Mouse (Mus musculus): ENCODE results near the gene Jsrp1. TPM values are rescaled to one million over a fixed set of nuclear protein-coding genes. Genes with fewer than 3 reads are reported as not detected.
A peak's percentile ranks its signal among the peaks of the same experiment; 100 is the strongest.

Jsrp1 gene
- polyA plus RNA-seq, 1 experiment from 2014 or later, result 0.95 TPM

DNA sequence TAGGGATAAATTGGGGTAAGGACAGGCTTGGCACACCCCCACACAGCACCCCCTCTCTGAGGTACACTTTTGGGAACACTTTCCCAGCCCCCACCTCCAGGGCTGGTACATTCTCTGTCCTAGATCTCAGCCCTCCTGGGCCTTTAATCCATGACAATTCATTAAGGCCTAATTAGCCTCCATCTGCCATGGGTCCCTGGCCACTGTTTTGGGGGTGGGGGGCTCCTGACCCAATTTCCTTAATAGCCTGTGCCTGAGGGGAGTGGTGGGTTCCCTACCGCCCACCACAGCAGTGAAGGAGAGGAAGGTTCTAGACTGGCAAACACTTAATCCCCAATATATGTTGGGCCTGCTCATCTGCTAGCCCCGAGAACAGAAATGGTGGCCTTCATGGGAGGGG, 28.4 kb upstream of the Jsrp1 start:
- Histone ChIP-seq H3K4me3 (ENCODE audit: low read depth, low read length) (no peak overlapping the region), H3K9me3 (ENCODE audit: control insufficient read depth, low read length) (no peaks in the 10 kb centered on the region), H3K4me1 (replicated peaks; ENCODE audit: control insufficient read depth, insufficient read depth, low read length) (0 out of 2 replicates have a peak, but pooled peaks cover 4% of the 10 kb centered on the region), H3K27ac (ENCODE audit: low read depth) (no peak overlapping the region), H3K27me3 (replicated peaks; ENCODE audit: control insufficient read depth, insufficient read depth, low read length) (peaks cover 50% of the 10 kb centered on the region), H3K36me3 (ENCODE audit: control insufficient read depth, insufficient read depth, low read length) (no peaks in the 10 kb centered on the region), H3K4me2 (ENCODE audit: low read length) (no peak overlapping the region), H3K9ac (ENCODE audit: low read length) (no peak overlapping the region)
- 89% methylated on average over 2 of the region's 2 CpGs for WGBS
- DNase-seq (ENCODE audit: low spot score), result no peak
- ATAC-seq (replicated peaks; ENCODE audit: low FRiP score, low TSS enrichment, low read depth), result no peak

DNA sequence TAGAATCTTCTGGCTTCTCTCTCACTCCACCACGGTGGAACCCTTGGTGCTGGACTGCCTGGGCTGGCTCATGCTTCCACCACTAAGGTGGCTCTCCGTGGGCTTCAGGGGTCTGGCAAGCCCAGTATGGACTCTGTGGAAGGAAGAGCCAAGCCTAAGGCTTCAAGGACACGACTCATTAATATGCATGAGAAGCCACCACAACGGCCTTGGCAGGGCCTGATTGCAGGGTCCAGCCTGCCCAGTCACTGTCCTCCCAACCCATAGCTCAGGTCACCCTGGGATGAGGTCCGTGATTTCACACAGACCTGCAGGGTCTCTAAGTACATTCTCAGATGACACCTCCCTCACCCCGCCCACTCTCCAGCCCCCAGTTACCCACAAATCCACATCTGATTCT, 26.6 kb upstream of the Jsrp1 start:
- no peaks in the 10 kb centered on the region for H3K36me3 ChIP-seq (ENCODE audit: control insufficient read depth, insufficient read depth, low read length)
- no peak overlapping the region for H3K27ac ChIP-seq (ENCODE audit: low read depth)
- no peak overlapping the region for H3K4me3 ChIP-seq (ENCODE audit: low read depth, low read length)
- no peak for ATAC-seq (replicated peaks; ENCODE audit: low FRiP score, low TSS enrichment, low read depth)
- no peak overlapping the region for H3K9ac ChIP-seq (ENCODE audit: low read length)
- DNase-seq (ENCODE audit: low spot score), result no peak
- H3K4me1 ChIP-seq (replicated peaks; ENCODE audit: control insufficient read depth, insufficient read depth, low read length), result 0 out of 2 replicates have a peak, but pooled peaks cover 4% of the 10 kb centered on the region
- H3K4me2 ChIP-seq (ENCODE audit: low read length), result no peak overlapping the region
- H3K9me3 ChIP-seq (ENCODE audit: control insufficient read depth, low read length), result no peaks in the 10 kb centered on the region
- 55% methylated on average over 6 of the region's 6 CpGs for WGBS
- peaks cover 57% of the 10 kb centered on the region for H3K27me3 ChIP-seq (replicated peaks; ENCODE audit: control insufficient read depth, insufficient read depth, low read length)

GRCm38 (mm10) chr10:80838346-80838912, 25.1 kb upstream of the Jsrp1 start:
- H3K9ac ChIP-seq (ENCODE audit: low read length), result no peak overlapping the region
- ATAC-seq (replicated peaks; ENCODE audit: low FRiP score, low TSS enrichment, low read depth), result no peak
- H3K27ac ChIP-seq (ENCODE audit: low read depth), result no peak overlapping the region
- WGBS, result 64% methylated on average over 2 of the region's 2 CpGs
- DNase-seq (ENCODE audit: low spot score), result no peak
- H3K4me3 ChIP-seq (ENCODE audit: low read depth, low read length), result no peak overlapping the region
- H3K4me1 ChIP-seq (replicated peaks; ENCODE audit: control insufficient read depth, insufficient read depth, low read length), result no peaks in the 10 kb centered on the region
- H3K27me3 ChIP-seq (replicated peaks; ENCODE audit: control insufficient read depth, insufficient read depth, low read length), result peaks cover 57% of the 10 kb centered on the region
- H3K36me3 ChIP-seq (ENCODE audit: control insufficient read depth, insufficient read depth, low read length), result no peaks in the 10 kb centered on the region
- no peaks in the 10 kb centered on the region for H3K9me3 ChIP-seq (ENCODE audit: control insufficient read depth, low read length)
- no peak overlapping the region for H3K4me2 ChIP-seq (ENCODE audit: low read length)

GRCm38 (mm10) chr10:80837827-80838226, 24.5 kb upstream of the Jsrp1 start:
- no peak overlapping the region for H3K9ac ChIP-seq (ENCODE audit: low read length)
- H3K9me3 ChIP-seq (ENCODE audit: control insufficient read depth, low read length), result no peaks in the 10 kb centered on the region
- H3K27ac ChIP-seq (ENCODE audit: low read depth), result no peak overlapping the region
- H3K4me3 ChIP-seq (ENCODE audit: low read depth, low read length), result no peak overlapping the region
- H3K4me2 ChIP-seq (ENCODE audit: low read length), result no peak overlapping the region
- ATAC-seq (replicated peaks; ENCODE audit: low FRiP score, low TSS enrichment, low read depth), result no peak
- WGBS, result 18% methylated on average over 2 of the region's 2 CpGs
- no peak for DNase-seq (ENCODE audit: low spot score)
- H3K27me3 ChIP-seq (replicated peaks; ENCODE audit: control insufficient read depth, insufficient read depth, low read length), result peaks cover 56% of the 10 kb centered on the region
- H3K36me3 ChIP-seq (ENCODE audit: control insufficient read depth, insufficient read depth, low read length), result no peaks in the 10 kb centered on the region
- H3K4me1 ChIP-seq (replicated peaks; ENCODE audit: control insufficient read depth, insufficient read depth, low read length), result no peaks in the 10 kb centered on the region

GRCm38 (mm10) chr10:80836949-80837379, 23.7 kb upstream of the Jsrp1 start:
- Histone ChIP-seq H3K27me3 (replicated peaks; ENCODE audit: control insufficient read depth, insufficient read depth, low read length) (peaks cover 47% of the 10 kb centered on the region), H3K9me3 (ENCODE audit: control insufficient read depth, low read length) (no peaks in the 10 kb centered on the region), H3K36me3 (ENCODE audit: control insufficient read depth, insufficient read depth, low read length) (no peaks in the 10 kb centered on the region), H3K4me2 (ENCODE audit: low read length) (no peak overlapping the region), H3K9ac (ENCODE audit: low read length) (no peak overlapping the region), H3K27ac (ENCODE audit: low read depth) (no peak overlapping the region), H3K4me1 (replicated peaks; ENCODE audit: control insufficient read depth, insufficient read depth, low read length) (no peaks in the 10 kb centered on the region), H3K4me3 (ENCODE audit: low read depth, low read length) (no peak overlapping the region)
- whole genome bisulfite sequencing, result 45% methylated on average over 7 of the region's 7 CpGs
- DNase-seq (ENCODE audit: low spot score), result no peak
- no peak for ATAC-seq (replicated peaks; ENCODE audit: low FRiP score, low TSS enrichment, low read depth)

GRCm38 (mm10) chr10:80835617-80836016, 22.3 kb upstream of the Jsrp1 start:
- DNase-seq (ENCODE audit: low spot score) (no peak), ATAC-seq (replicated peaks; ENCODE audit: low FRiP score, low TSS enrichment, low read depth) (no peak)
- Histone ChIP-seq H3K36me3 (ENCODE audit: control insufficient read depth, insufficient read depth, low read length) (no peaks in the 10 kb centered on the region), H3K4me3 (ENCODE audit: low read depth, low read length) (no peak overlapping the region), H3K9me3 (ENCODE audit: control insufficient read depth, low read length) (no peaks in the 10 kb centered on the region), H3K27me3 (replicated peaks; ENCODE audit: control insufficient read depth, insufficient read depth, low read length) (peaks cover 43% of the 10 kb centered on the region), H3K4me2 (ENCODE audit: low read length) (no peak overlapping the region), H3K9ac (ENCODE audit: low read length) (no peak overlapping the region), H3K4me1 (replicated peaks; ENCODE audit: control insufficient read depth, insufficient read depth, low read length) (peaks cover 8% of the 10 kb centered on the region; the same call in 1 of the 2 replicates), H3K27ac (ENCODE audit: low read depth) (no peak overlapping the region)
- WGBS, result 49% methylated on average over 30 of the region's 30 CpGs

DNA sequence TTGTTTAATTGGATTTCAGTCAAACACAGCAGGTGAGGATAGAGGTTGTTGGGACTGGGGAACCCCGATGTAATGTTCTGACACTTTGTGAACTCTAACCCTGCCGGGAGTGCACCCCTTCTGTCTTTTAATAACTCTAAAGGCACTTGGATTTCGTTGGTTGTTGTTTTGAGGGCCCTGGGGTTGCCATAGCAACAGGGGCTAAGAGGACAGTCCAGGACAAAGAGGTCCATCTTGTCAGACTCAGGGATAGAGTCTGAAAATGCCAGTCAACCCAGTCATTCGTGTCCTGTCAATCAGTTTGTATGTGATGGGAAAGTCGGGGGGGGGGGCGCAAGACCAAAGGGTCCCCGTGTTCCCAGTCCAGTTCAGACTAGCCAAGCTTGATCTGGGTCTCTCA, 19.5 kb upstream of the Jsrp1 start:
- no peak for ATAC-seq (replicated peaks; ENCODE audit: low FRiP score, low TSS enrichment, low read depth)

DNA sequence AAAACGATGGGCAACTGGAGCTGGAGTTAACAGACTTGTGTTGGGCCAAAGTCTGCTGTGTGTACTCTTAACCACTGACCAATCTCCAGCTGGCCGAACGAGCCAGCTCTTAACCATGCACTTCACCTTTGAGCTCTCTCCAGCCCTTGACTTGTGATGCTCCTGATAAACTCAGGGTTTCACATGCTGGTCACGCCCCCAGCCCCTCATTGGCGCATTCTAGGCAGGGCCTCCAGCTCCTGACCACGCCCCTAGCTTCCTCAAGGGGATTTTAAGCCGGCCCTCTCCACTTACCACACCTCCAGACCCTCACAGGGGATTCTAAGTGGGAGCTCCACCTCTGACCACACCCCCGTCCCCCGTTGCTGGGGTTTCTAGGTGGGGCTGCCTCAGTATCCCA, 17.8 kb upstream of the Jsrp1 start:
- ATAC-seq (replicated peaks; ENCODE audit: low FRiP score, low TSS enrichment, low read depth) (no peak), DNase-seq (ENCODE audit: low spot score) (peak; percentile 67)
- peaks cover 32% of the 10 kb centered on the region for H3K27me3 ChIP-seq (replicated peaks; ENCODE audit: control insufficient read depth, insufficient read depth, low read length)
- H3K4me2 ChIP-seq (ENCODE audit: low read length), result peak overlapping the region; percentile 20; the same call in 1 of the 2 replicates
- 2% methylated on average over 9 of the region's 9 CpGs for WGBS
- H3K4me3 ChIP-seq (ENCODE audit: low read depth, low read length), result no peak overlapping the region
- no peaks in the 10 kb centered on the region for H3K9me3 ChIP-seq (ENCODE audit: control insufficient read depth, low read length)
- peaks cover 15% of the 10 kb centered on the region; the same call in 1 of the 2 replicates for H3K4me1 ChIP-seq (replicated peaks; ENCODE audit: control insufficient read depth, insufficient read depth, low read length)
- no peak overlapping the region for H3K9ac ChIP-seq (ENCODE audit: low read length)
- H3K27ac ChIP-seq (ENCODE audit: low read depth), result no peak overlapping the region
- H3K36me3 ChIP-seq (ENCODE audit: control insufficient read depth, insufficient read depth, low read length), result peaks cover 14% of the 10 kb centered on the region

More for the DNA sequence above, 19.5 kb upstream of the Jsrp1 start:
- Histone ChIP-seq H3K4me1 (replicated peaks; ENCODE audit: control insufficient read depth, insufficient read depth, low read length) (peaks cover 13% of the 10 kb centered on the region; the same call in 1 of the 2 replicates), H3K9ac (ENCODE audit: low read length) (no peak overlapping the region), H3K27me3 (replicated peaks; ENCODE audit: control insufficient read depth, insufficient read depth, low read length) (peaks cover 43% of the 10 kb centered on the region), H3K4me3 (ENCODE audit: low read depth, low read length) (no peak overlapping the region), H3K4me2 (ENCODE audit: low read length) (no peak overlapping the region), H3K36me3 (ENCODE audit: control insufficient read depth, insufficient read depth, low read length) (peaks cover 14% of the 10 kb centered on the region), H3K27ac (ENCODE audit: low read depth) (no peak overlapping the region), H3K9me3 (ENCODE audit: control insufficient read depth, low read length) (no peaks in the 10 kb centered on the region)
- no peak for DNase-seq (ENCODE audit: low spot score)
- 78% methylated on average over 7 of the region's 7 CpGs for WGBS

Data from intestine, embryonic 14.5 days (tissue).